ENCODE assay signal across 8 mouse cellular contexts in the genomic region with DNA sequence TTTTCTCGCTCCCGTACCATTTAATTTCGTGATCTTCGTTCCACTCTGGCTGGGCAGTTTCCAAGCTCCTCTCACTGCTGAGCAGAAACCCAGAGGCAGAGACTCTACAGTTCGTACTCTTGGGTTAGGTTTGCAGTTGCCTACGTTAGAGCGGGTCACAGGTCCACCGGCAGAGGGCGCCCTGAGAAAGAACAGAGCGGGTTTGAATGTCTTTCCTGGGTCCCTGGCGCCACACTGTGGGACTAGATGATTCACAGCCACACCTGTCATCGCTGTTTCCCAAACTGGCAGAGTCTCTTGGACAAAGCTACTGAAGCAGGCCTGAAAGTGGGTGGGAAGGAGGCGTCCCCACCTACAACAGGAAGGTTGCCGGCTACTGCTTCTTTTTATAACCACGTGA.
DNase-seq lines count a peak whose midpoint lies in the region; ATAC-seq and TF ChIP-seq lines count a peak whose summit lies in the region.

No protein-coding gene starts in this region.

- H3K4me1 ChIP-seq in heart, embryonic 11.5 days (ENCODE audit: control insufficient read depth, insufficient read depth, low read length): no peaks in the 10 kb centered on the region
- peaks cover 3% of the 10 kb centered on the region; the same call in 1 of the 2 replicates for H3K4me1 ChIP-seq in limb, embryonic 11.5 days (ENCODE audit: control insufficient read depth, insufficient read depth, low read length)
- H3K4me1 ChIP-seq in stomach, embryonic 14.5 days (ENCODE audit: control insufficient read depth, insufficient read depth, low read length): no peaks in the 10 kb centered on the region

- H3K9ac ChIP-seq in heart, embryonic 11.5 days (ENCODE audit: low read depth, low read length): no peak overlapping the region
- no peak overlapping the region for H3K9ac ChIP-seq in limb, embryonic 11.5 days (ENCODE audit: low read length)
- H3K9ac ChIP-seq in stomach, embryonic 14.5 days (replicated peaks; ENCODE audit: low read depth, low read length): no peak overlapping the region

- TF ChIP-seq POLR2A in myocyte (IDR thresholded peaks at IDR 0.05; ENCODE audit: insufficient read length, low read depth): no peak

- 2% methylated on average over 15 of the region's 15 CpGs for WGBS in heart, embryonic 11.5 days (ENCODE audit: insufficient replicate concordance)
- WGBS in limb, embryonic 11.5 days: 4% methylated on average over 15 of the region's 15 CpGs
- WGBS in stomach, embryonic 14.5 days: 2% methylated on average over 15 of the region's 15 CpGs

- H3K79me2 ChIP-seq in myocyte (ENCODE audit: control insufficient read depth, insufficient read depth): no peaks in the 10 kb centered on the region

- H3K4me3 ChIP-seq in heart, embryonic 11.5 days (ENCODE audit: low read depth, low read length): no peak overlapping the region
- H3K4me3 ChIP-seq in limb, embryonic 11.5 days (ENCODE audit: low read depth, low read length): no peak overlapping the region
- H3K4me3 ChIP-seq in myocyte: no peak overlapping the region
- no peak overlapping the region for H3K4me3 ChIP-seq in stomach, embryonic 14.5 days (ENCODE audit: low read depth, low read length)

- no peaks in the 10 kb centered on the region for H3K36me3 ChIP-seq in heart, embryonic 11.5 days (ENCODE audit: control insufficient read depth, insufficient read depth, low read length)
- no peaks in the 10 kb centered on the region for H3K36me3 ChIP-seq in limb, embryonic 11.5 days (ENCODE audit: control insufficient read depth, insufficient read depth, low read length)
- no peaks in the 10 kb centered on the region for H3K36me3 ChIP-seq in myocyte (ENCODE audit: control insufficient read depth, insufficient read depth)
- H3K36me3 ChIP-seq in stomach, embryonic 14.5 days (ENCODE audit: control insufficient read depth, insufficient read depth, low read length): no peaks in the 10 kb centered on the region

- H3K27ac ChIP-seq in heart, embryonic 11.5 days (ENCODE audit: low read depth, low read length): no peak overlapping the region
- H3K27ac ChIP-seq in limb, embryonic 11.5 days (replicated peaks; ENCODE audit: low read depth, low read length): no peak overlapping the region
- H3K27ac ChIP-seq in stomach, embryonic 14.5 days (ENCODE audit: low read length): no peak overlapping the region

- H3K9me3 ChIP-seq in heart, embryonic 11.5 days (replicated peaks; ENCODE audit: control insufficient read depth, low read length): no peaks in the 10 kb centered on the region
- no peaks in the 10 kb centered on the region for H3K9me3 ChIP-seq in limb, embryonic 11.5 days (ENCODE audit: control insufficient read depth, low read length)
- no peaks in the 10 kb centered on the region for H3K9me3 ChIP-seq in stomach, embryonic 14.5 days (ENCODE audit: control insufficient read depth, low read depth, low read length)

- peaks cover 95% of the 10 kb centered on the region for H3K27me3 ChIP-seq in heart, embryonic 11.5 days (ENCODE audit: control insufficient read depth, insufficient read depth, low read length)
- peaks cover 82% of the 10 kb centered on the region for H3K27me3 ChIP-seq in limb, embryonic 11.5 days (ENCODE audit: control insufficient read depth, insufficient read depth, low read length)
- peaks cover 59% of the 10 kb centered on the region for H3K27me3 ChIP-seq in myocyte (ENCODE audit: control insufficient read depth, insufficient read depth, insufficient read length)
- H3K27me3 ChIP-seq in stomach, embryonic 14.5 days (ENCODE audit: control insufficient read depth, insufficient read depth, low read length): peaks cover 78% of the 10 kb centered on the region

- H3ac ChIP-seq in myocyte (ENCODE audit: control insufficient read depth, insufficient read length): no peak overlapping the region

- no peak for ATAC-seq in heart, embryonic 11.5 days (replicated peaks; ENCODE audit: insufficient number of reproducible peaks, low FRiP score, low TSS enrichment)
- ATAC-seq in common myeloid progenitor, adult 5-6 weeks (replicated peaks; ENCODE audit: low read depth, poor library complexity, severe bottlenecking): peak; percentile 91
- ATAC-seq in limb, embryonic 11.5 days (ENCODE audit: insufficient number of reproducible peaks, low FRiP score, low TSS enrichment, low read depth): no peak
- peak; percentile 71 for ATAC-seq in stomach, embryonic 14.5 days (ENCODE audit: insufficient number of reproducible peaks, insufficient read depth, low FRiP score, low read depth)

- DNase-seq in heart, adult 18-20 months: peak; percentile 54 to 83
- peak; percentile 32 for DNase-seq in gastrocnemius, postnatal 25 days
- peak; percentile 43 to 76 for DNase-seq in kidney, adult 8-10 months
- peak; percentile 88 for DNase-seq in limb, embryonic 11.5 days (ENCODE audit: low spot score)

- no peak overlapping the region for H3K4me2 ChIP-seq in heart, embryonic 11.5 days
- H3K4me2 ChIP-seq in limb, embryonic 11.5 days (ENCODE audit: low read depth, severe bottlenecking): no peak overlapping the region
- H3K4me2 ChIP-seq in myocyte (ENCODE audit: low read depth): no peak overlapping the region
- H3K4me2 ChIP-seq in stomach, embryonic 14.5 days (replicated peaks; ENCODE audit: low read depth, low read length): no peak overlapping the region

TF ChIP-seq in myocyte, 11 proteins besides CTCF, POLR2A, EP300 and RAD21:
- TF ChIP-seq TCF12 (IDR thresholded peaks at IDR 0.05; ENCODE audit: insufficient read depth, poor library complexity, severe bottlenecking): no peak
- peak in 2 of 3 experiments; percentile 59 to 61 for TF ChIP-seq MYOD1 (IDR thresholded peaks at IDR 0.05; ENCODE audit: control insufficient read depth in 1 of 3, insufficient read length in 2 of 3, low read depth in 2 of 3)
- TF ChIP-seq MYOG (IDR thresholded peaks at IDR 0.05; ENCODE audit: control insufficient read depth in 1 of 3, insufficient read depth in 1 of 3, insufficient read length in 2 of 3, low read depth in 2 of 3): peak in 1 of 3 experiments; percentile 28
TF ChIP-seq in myocyte: peak in this region for 2.

Comparison
In these comparisons a context has a peak if more than half of its experiments do, and no peak if none do; other contexts are left out.
1. DNase-seq: peak in every context shown above with its lines; median percentile 88 in limb, embryonic 11.5 days; 68 in heart, adult 18-20 months; 60 in kidney, adult 8-10 months; 32 in gastrocnemius, postnatal 25 days.
2. ATAC-seq: peak in common myeloid progenitor, adult 5-6 weeks (single experiment) and stomach, embryonic 14.5 days (single experiment); none in heart, embryonic 11.5 days (single experiment) and limb, embryonic 11.5 days (single experiment).